Mouse (Mus musculus) granulocyte monocyte progenitor cell, adult 5-6 weeks (primary cell): ENCODE results near the gene Vmn2r111. TPM values are rescaled to one million over a fixed set of nuclear protein-coding genes. Genes with fewer than 3 reads are reported as not detected.
"Not testable (repeated sequence)": the region's sequence is repeated elsewhere in the genome, so short reads cannot be mapped to it uniquely, and the experiment has no call there.

Experiments used
- ATAC-seq: replicated peaks from 2 replicates; pipeline ENCODE4 v1.8.0; 2016; ENCODE audit warnings: mild to moderate bottlenecking, moderate TSS enrichment, inconsistent platforms; ENCODE audit not compliant: poor library complexity, severe bottlenecking
- total RNA-seq, 2 experiments: library from RNA; stranded (forward) in 1 of 2; stranded (reverse) in 1 of 2; fragments of 200-712, 200-1000 nt in 1 of 2; fragments of >200 nt in 1 of 2; fragmentation: Nextera tagmentation in 1 of 2; gene quantifications; 2 replicates each; pipeline ENCODE4 v1.2.3; 2014 to 2017

The Vmn2r111 gene
- total RNA-seq (2014; fragmentation: Nextera tagmentation), result not detected in 2 replicates
- total RNA-seq (2017), result not detected in 2 replicates

GRCm38 (mm10) chr17:22573382-22573781, at the start of gene Vmn2r111:
TSS of gene Vmn2r111 (minus strand) at chr17:22573482.
- ATAC-seq, result not testable (repeated sequence)

- not testable (repeated sequence) for ATAC-seq
These were observed 27.4 kb upstream of the Vmn2r111 start, which contains the start of gene Vmn2r112 for GRCm38 (mm10) chr17:22600651-22601050. TSS of gene Vmn2r112 (plus strand) at chr17:22600951.

DNA sequence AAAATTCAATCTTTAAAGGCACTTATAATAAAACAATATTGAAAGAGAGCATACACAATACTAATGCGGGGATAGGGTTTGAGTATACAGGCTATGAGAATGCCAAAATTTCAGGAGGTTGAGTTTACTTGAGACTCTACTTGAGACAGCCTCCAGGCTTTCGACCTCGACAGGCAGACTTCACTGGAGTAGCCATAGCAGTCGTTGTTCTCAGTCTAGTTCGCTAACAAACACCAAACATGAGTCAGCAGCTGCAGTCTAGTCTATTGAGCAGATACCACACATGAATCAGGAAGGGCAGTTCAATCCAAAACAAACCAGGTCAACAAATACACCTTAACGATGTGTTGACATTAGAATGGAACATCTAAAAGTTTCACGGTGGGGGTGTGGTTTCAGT, 52.8 kb downstream of the Vmn2r111 start:
- ATAC-seq, result not testable (repeated sequence)

GRCm38 (mm10) chr17:22520037-22520436, 53.2 kb downstream of the Vmn2r111 start:
- ATAC-seq, result not testable (repeated sequence)

GRCm38 (mm10) chr17:22497120-22497519, 76.2 kb downstream of the Vmn2r111 start:
- no peak for ATAC-seq

Other genes with a start within 250 kb of the Vmn2r111 start
- 10.9 and 17.8 TPM in 2 replicates for gene Zfp944, start 212.1 kb downstream of the Vmn2r111 start, total RNA-seq (2014; fragmentation: Nextera tagmentation)
- 13.1 and 13.5 TPM in 2 replicates for gene Zfp944, start 212.1 kb downstream of the Vmn2r111 start, total RNA-seq (2017)
- 3.1 and 15.2 TPM in 2 replicates for gene Zfp758, start 212.0 kb downstream of the Vmn2r111 start, total RNA-seq (2014; fragmentation: Nextera tagmentation)
- 9.9 and 17.9 TPM in 2 replicates for gene Zfp758, start 212.0 kb downstream of the Vmn2r111 start, total RNA-seq (2017)
- gene Zfp946, start 149.3 kb downstream of the Vmn2r111 start, total RNA-seq (2014; fragmentation: Nextera tagmentation), result 10.1 and 10.2 TPM in 2 replicates
- 3.2 and 8.2 TPM in 2 replicates for gene Zfp946, start 149.3 kb downstream of the Vmn2r111 start, total RNA-seq (2017)
- not detected in 2 replicates for gene Vmn2r112, start 27.5 kb upstream of the Vmn2r111 start, total RNA-seq (2014; fragmentation: Nextera tagmentation)
- not detected in 2 replicates for gene Vmn2r112, start 27.5 kb upstream of the Vmn2r111 start, total RNA-seq (2017)